Mouse (Mus musculus): ENCODE results near the gene Pacsin2. TPM values are rescaled to one million over a fixed set of nuclear protein-coding genes. Genes with fewer than 3 reads are reported as not detected.
"Not testable (repeated sequence)": the region's sequence is repeated elsewhere in the genome, so short reads cannot be mapped to it uniquely, and the experiment has no call there.

The Pacsin2 gene
- total RNA-seq, 4 experiments from 2014 or later, result 86.2 to 103 (median 98.5) TPM

- DNase-seq (ENCODE audit: low spot score in 2 of 2), result no peak
Measured at GRCm38 (mm10) chr15:83481236-83481780, 16.9 kb upstream of the Pacsin2 start.

GRCm38 (mm10) chr15:83479818-83480217 lies 15.4 kb upstream of the Pacsin2 start:
- no peak for DNase-seq (ENCODE audit: low spot score in 2 of 2)

- no peak for DNase-seq (ENCODE audit: low spot score in 2 of 2)
Measured at GRCm38 (mm10) chr15:83478096-83478495, 13.7 kb upstream of the Pacsin2 start.

GRCm38 (mm10) chr15:83476593-83477273 lies 12.3 kb upstream of the Pacsin2 start:
- no peak for DNase-seq (ENCODE audit: low spot score in 2 of 2)

- no peak for DNase-seq (ENCODE audit: low spot score in 2 of 2)
Measured at GRCm38 (mm10) chr15:83474466-83474836, 10.0 kb upstream of the Pacsin2 start.

DNA sequence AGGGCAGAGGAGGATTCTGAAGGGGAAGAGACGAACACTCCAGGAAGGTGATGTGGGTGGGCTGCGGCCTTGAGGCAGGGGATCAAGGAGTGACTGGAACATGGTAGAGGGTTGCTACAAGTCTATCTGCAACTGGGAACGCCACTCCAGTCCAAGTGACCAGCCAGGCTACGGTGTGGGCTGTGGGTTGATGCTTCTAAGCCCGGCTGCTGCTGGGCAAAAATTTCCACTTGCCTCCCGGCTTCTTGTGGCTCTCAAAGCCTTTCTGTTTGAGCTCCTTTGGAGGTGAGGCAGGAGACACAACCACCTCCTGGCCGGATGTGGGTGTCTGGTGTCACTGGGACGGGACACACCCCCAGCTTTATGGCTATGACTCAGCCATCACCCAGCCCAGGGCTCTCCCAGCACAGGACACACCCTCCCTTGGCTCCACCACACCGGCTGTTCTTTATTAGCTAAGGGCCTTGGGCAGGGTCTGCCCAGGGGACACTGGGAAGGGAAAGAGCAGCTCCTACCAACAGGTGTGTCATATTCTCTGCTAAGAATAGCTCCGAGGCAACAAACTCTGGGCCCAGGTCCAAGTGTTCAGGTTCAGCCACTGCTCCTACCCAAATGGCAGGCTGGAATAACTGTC lies 9.5 kb upstream of the Pacsin2 start:
- no peak for DNase-seq (ENCODE audit: low spot score in 2 of 2)

DNA sequence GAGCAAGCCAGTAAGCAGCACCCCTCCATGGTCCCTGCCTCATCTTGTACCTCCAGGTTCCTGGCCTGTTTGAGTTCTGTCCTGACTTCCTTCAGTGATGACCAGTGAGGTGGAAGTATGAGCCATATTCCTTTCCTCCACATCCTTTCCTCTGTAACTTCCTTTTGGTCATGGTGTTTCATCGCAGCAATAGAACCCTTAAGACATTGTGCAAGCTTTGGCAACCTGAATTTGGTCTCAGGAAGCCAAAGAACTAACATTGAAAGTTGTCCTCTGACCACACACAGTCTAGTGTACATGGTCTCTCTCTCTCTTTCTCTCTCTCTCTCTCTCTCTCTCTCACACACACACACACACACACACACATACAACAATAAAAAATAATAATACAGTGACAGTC lies 8.8 kb upstream of the Pacsin2 start:
- no peak for DNase-seq (ENCODE audit: low spot score in 2 of 2)

DNA sequence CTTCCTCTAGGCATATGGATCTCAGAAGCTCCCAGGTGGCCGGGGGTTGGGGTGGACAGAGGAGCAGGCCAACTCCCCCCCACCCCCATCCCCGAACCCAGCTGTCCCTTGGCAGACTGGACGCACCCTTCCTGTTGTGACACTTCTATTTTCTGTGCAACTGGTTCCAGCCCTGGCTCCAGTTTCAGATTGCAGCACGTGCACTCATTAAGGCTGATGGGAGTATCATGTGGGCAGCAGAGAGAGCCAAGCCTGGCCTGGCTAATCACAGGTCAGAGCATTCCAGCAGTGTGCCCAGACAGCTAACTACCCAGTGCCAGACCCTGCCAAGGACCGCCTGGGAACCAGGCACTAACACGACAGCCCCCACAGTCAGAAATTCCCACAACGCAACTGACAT lies 7.1 kb upstream of the Pacsin2 start:
- no peak for DNase-seq (ENCODE audit: low spot score in 2 of 2)

DNA sequence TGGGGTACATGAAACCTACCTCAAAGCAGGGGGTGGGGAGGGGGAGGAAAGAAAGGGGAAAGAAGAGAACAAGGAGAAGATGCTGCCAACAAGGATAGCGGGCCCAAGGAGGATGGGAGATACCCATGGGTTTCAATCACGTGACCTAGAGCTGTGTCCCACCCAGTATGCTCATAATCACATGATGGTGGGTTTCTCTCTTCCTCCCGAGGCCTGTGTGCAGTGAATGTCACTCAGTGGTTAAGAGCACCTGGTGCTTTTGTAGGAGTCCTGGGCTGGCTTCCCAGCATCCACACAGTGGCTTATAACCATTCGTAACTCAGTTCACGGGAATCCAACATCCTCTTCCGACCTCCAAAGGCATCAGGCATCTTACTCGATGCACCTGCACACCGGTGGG lies 6.0 kb upstream of the Pacsin2 start:
- no peak for DNase-seq (ENCODE audit: low spot score in 2 of 2)

DNA sequence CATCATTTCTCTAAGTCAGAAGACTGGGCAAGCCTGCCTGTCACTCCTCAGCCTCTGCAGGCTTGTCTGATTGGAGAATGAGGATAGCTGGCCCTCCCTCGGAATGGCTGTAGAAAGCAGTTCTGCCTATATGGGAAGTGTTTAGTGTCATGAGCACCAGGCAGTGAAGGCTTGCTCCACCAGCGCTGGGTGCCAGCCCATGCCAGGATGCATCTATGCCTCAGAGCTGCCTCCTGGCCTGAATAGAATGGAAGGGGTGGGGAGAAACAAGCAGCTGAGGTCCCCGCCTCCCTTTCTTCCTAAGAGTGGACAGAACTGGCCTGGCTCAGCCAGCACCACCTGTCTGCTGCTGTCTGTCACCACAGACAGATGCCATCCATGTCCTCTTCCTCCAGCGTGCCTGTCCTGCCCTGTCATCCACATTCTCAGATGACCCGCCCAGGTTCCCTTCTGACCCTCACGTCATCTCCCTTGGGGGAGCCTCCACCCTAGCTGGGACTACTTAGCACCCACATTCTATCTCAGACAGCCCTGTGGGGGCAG lies 4.9 kb upstream of the Pacsin2 start:
- no peak for DNase-seq (ENCODE audit: low spot score in 2 of 2)

GRCm38 (mm10) chr15:83467232-83467966 lies 3.0 kb upstream of the Pacsin2 start:
- DNase-seq (ENCODE audit: low spot score in 2 of 2), result no peak

DNA sequence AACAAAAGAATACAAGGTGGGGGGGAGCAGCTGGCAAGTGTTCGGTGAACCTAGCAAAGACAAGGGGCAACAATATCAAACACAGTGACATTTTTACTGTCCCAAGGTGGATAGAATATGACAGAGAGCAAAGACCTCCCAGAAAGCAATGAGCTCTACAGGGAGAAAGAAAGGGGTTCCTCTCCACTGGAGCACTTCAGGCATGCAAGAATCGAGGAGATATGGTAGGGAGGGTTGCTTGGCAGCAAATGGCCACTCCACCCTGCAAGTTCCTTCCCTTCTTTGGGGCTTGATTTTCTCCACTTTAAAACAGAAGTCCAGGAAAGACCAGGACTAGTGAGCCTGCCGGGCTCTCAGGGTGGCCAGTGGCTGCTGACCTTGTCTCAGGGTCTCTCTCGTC lies 1.9 kb upstream of the Pacsin2 start:
- no peak for DNase-seq (ENCODE audit: low spot score in 2 of 2)

DNA sequence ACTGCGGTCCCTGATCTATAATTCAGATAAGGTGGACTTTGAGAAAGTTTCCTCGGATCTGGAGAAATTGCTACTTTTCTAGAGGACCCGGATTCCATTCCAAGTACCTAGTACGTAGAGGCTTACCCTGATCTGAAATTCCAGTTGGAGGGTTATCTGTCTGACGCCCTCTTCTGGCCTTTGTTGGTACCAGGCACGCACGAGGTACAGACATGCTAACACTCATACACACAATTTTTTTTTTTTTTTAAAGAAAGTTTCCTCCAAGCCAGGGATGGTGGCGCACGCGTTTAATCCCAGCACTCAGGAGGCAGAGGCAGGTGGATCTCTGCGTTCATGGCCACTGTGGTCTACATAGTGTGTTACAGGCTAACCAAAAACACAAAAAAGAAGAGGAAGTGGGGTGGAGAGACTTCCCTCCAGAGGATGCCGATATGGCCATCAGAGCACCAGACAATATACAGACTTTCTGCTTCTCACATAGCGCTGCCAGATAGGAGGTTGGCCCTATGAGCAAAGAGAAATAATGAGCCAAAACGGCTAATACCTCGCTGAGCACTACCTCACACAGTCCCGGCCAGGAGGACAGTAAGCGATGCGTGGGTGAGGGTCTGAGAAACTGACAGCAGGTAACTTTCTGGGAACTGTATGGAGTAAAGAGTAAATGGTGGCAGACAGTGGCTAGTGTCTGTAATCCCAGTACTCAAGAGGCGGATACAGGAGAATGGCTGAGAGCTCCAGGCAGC lies 672 bp upstream of the Pacsin2 start:
- DNase-seq (ENCODE audit: low spot score in 2 of 2), result no peak

DNA sequence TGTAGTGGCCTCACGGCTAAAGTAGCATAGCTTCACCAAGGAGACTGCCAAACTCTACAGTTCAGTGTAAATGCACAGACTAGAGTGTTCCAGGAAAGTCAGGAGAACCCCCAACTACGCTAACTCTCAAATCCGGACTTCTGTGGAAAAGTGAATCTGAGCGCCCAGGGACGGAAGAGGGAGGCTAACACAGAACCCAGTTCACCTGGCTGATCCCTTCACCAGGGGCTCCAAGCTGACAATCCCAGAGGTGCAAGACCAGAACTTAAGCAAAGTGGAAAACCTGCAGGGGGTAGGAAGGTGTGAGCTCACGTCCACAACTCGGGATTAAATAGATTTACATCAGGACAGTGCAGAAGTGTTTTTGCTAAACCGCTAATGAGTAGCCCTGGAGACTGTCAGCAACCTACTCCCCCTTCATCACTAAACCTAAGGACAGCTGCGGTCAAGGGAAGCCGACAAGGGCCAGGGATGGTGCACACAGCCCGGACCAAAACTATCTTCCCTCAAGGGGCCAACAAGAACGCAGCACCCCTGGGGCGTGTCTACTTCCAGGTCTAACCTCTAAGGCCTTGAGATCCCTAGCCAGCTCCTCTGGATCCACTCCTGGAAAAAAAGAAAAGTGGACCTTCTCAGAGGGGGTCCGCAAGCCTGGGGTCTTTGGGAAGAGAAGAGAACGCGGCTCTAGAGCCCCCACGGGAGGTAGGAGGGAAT lies 880 bp downstream of the Pacsin2 start:
- no peak for DNase-seq (ENCODE audit: low spot score in 2 of 2)

DNA sequence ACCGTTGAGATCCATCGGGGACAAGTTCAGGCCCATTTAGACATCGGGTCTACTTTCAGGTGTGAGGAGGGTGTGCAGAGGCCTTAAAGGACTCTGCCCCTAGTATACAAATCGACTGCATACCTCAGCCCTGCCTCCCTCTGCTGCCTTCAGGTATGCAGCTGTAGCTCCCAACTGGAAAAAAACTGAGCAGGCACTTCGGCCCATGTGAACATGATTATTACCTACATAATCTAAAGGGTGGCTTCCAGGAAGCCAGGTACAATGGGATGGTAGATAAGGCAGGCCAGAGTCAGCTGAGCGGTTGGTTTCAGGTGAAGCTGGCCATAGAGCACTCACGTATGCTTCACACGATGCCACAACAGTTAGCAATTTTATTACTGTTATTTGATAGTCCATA lies 2.1 kb downstream of the Pacsin2 start:
- not testable (repeated sequence) for DNase-seq (ENCODE audit: low spot score in 2 of 2)

DNA sequence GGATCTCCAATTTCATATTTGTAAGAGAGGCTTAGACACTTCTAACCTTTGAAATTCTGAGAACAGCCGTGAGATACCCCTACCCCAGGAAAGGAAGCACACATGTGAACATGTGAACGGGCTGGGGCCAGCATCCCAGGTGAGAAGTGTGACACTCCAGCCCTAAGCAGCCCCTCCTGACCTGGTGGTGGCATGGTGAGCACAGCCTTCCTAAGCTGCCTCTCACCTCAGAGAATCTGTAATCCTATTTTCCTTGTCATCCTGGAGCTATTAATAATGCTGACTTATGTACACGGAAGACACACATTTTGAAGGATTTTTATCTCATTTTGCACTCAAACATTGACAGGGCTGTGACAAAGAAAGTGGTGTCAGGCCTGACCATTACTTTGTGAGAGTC lies 3.5 kb downstream of the Pacsin2 start:
- DNase-seq (ENCODE audit: low spot score in 2 of 2), result no peak

GRCm38 (mm10) chr15:83457541-83457940 lies 6.9 kb downstream of the Pacsin2 start:
- DNase-seq (ENCODE audit: low spot score in 2 of 2), result no peak

GRCm38 (mm10) chr15:83455637-83456036 lies 8.8 kb downstream of the Pacsin2 start:
- DNase-seq (ENCODE audit: low spot score in 2 of 2), result no peak

- DNase-seq (ENCODE audit: low spot score in 2 of 2), result no peak
Measured at GRCm38 (mm10) chr15:83455034-83455433, 9.4 kb downstream of the Pacsin2 start.

GRCm38 (mm10) chr15:83454419-83454818 lies 10.0 kb downstream of the Pacsin2 start:
- DNase-seq (ENCODE audit: low spot score in 2 of 2), result no peak

DNA sequence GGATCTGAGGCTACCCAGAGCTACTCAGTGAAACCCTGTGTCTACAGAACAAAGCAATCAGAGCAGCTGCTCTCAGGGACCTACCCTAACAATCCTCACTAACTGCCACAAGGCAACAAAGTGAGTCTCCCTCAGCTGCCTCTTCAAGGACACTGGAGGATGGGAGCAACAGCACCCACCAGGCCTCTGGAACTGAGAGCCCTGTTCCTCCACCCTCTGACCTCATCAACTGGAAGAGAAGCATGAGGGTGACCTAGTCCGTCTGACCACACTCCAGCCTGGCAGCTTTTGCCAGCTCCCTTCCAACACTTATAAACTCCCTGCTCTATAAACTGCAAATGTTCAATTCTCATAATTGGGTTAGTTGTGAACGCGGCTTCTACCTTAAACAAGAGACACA lies 10.5 kb downstream of the Pacsin2 start:
- DNase-seq (ENCODE audit: low spot score in 2 of 2), result no peak

All from left cerebral cortex, adult 8-10 months (tissue).